Mouse (Mus musculus) frontal cortex, postnatal 36 days (tissue): ENCODE measurements around the gene Asb1.

Experiments used
- DNase-seq, 2 experiments: peaks; one replicate each; pipeline ENCODE4 v3.0.0; 2022; ENCODE audit warnings: low spot score in 2 of 2

Gene Asb1

GRCm38 (mm10) chr1:91606701-91607100 is 66.4 kb downstream of the Asb1 start:
- DNase-seq, result no peak

- DNase-seq, result no peak
These were observed 66.8 kb downstream of the Asb1 start for GRCm38 (mm10) chr1:91607141-91607540.
